8 mouse cellular contexts compared by ENCODE assay signal in the genomic region with DNA sequence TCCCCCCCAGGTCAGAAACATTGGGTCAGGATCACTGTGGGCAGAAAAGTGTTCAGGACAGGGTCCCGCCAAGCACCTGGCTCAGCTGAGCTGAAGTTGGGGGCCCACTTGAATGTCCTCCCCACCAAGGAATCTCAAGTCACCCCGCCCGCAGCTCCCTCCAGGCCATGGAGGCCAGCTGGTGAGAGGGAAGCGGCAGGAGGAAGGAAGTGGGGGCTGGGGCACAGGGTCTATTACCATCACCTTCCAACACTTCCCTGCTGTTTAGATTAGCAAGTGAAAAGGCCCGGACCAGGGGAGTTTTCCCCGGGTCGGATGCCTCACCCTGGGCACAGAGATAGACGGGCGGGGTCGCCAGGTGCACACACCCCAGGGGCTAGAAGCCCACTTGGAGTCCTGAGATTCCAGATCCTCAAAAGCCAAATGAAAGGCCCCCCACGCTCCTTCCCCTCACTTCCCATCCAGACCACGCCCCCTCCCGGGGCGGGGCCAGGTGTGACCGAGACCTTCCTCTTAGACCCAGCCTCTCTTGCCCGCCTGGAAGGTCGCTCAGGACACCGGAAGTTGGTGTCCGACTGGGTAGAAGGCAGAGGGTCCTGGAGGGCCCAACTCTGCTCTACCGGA. TPM values are rescaled to one million over a fixed set of nuclear protein-coding genes. Genes with fewer than 3 reads are reported as not detected.
DNase-seq lines count a peak whose midpoint lies in the region; ATAC-seq and TF ChIP-seq lines count a peak whose summit lies in the region.

No protein-coding gene starts in this region.

- H3K9ac ChIP-seq in forebrain, embryonic 12.5 days = no peak overlapping the region
- 0 out of 2 replicates have a peak overlapping the region, but pooled peaks have one; percentile 2 for H3K9ac ChIP-seq in intestine, embryonic 15.5 days
- peak overlapping the region; percentile 30; the same call in 1 of the 2 replicates for H3K9ac ChIP-seq in liver, embryonic 15.5 days

- peaks cover 5% of the 10 kb centered on the region; the same call in 1 of the 2 replicates for H3K4me1 ChIP-seq in thymus, adult 2 months (replicated peaks; ENCODE audit: control insufficient read depth, insufficient read depth, low read length)
- peaks cover 90% of the 10 kb centered on the region for H3K4me1 ChIP-seq in forebrain, embryonic 12.5 days
- H3K4me1 ChIP-seq in intestine, embryonic 15.5 days (replicated peaks) = peaks cover 63% of the 10 kb centered on the region
- H3K4me1 ChIP-seq in liver, embryonic 15.5 days (replicated peaks) = peaks cover 39% of the 10 kb centered on the region

- H3K27me3 ChIP-seq in thymus, adult 2 months (ENCODE audit: control insufficient read depth, insufficient read depth, low read length) = no peaks in the 10 kb centered on the region
- H3K27me3 ChIP-seq in forebrain, embryonic 12.5 days = no peaks in the 10 kb centered on the region
- no peaks in the 10 kb centered on the region for H3K27me3 ChIP-seq in intestine, embryonic 15.5 days (replicated peaks)
- H3K27me3 ChIP-seq in liver, embryonic 15.5 days = peaks cover 4% of the 10 kb centered on the region; the same call in 1 of the 2 replicates

- no peaks in the 10 kb centered on the region for H3K9me3 ChIP-seq in forebrain, embryonic 12.5 days
- H3K9me3 ChIP-seq in intestine, embryonic 15.5 days = no peaks in the 10 kb centered on the region
- no peaks in the 10 kb centered on the region for H3K9me3 ChIP-seq in liver, embryonic 15.5 days (replicated peaks)

- no peaks in the 10 kb centered on the region for H3K36me3 ChIP-seq in thymus, adult 2 months (ENCODE audit: control insufficient read depth, insufficient read depth, low read length)
- H3K36me3 ChIP-seq in forebrain, embryonic 12.5 days (replicated peaks) = no peaks in the 10 kb centered on the region
- no peaks in the 10 kb centered on the region for H3K36me3 ChIP-seq in intestine, embryonic 15.5 days
- H3K36me3 ChIP-seq in liver, embryonic 15.5 days (replicated peaks) = no peaks in the 10 kb centered on the region

- TF ChIP-seq CTCF in thymus, adult 2 months (IDR thresholded peaks at IDR 0.05; ENCODE audit: borderline replicate concordance, control insufficient read depth, extremely low read depth, insufficient read depth, low read length, poor library complexity) = no peak

- TF ChIP-seq POLR2A in thymus, adult 2 months (IDR thresholded peaks at IDR 0.05; ENCODE audit: control insufficient read depth, extremely low read depth, insufficient read depth, low read length, poor library complexity) = no peak

- ATAC-seq in forebrain, embryonic 12.5 days (ENCODE audit: low FRiP score) = no peak; the same call in 1 of the 2 replicates
- peak; percentile 48; the same call in 1 of the 2 replicates for ATAC-seq in intestine, embryonic 15.5 days
- no peak for ATAC-seq in liver, embryonic 15.5 days (ENCODE audit: insufficient read depth)
- ATAC-seq in neutrophil, adult 5-6 weeks (ENCODE audit: extremely low read depth, insufficient number of reproducible peaks, low FRiP score, poor library complexity, severe bottlenecking) = peak; percentile 36; the same call in 1 of the 2 replicates

- peak; percentile 32 for DNase-seq in thymus, postnatal 0 days (ENCODE audit: low spot score)
- no peak for DNase-seq in thymus, adult 2 months
- DNase-seq in layer of hippocampus, postnatal 36 days = no peak
- DNase-seq in frontal cortex, postnatal 36 days (ENCODE audit: low spot score in 2 of 2) = no peak

- H3K4me3 ChIP-seq in thymus, adult 2 months (ENCODE audit: control insufficient read depth, insufficient read depth, low read length) = no peak overlapping the region
- H3K4me3 ChIP-seq in forebrain, embryonic 12.5 days (replicated peaks) = no peak overlapping the region
- H3K4me3 ChIP-seq in intestine, embryonic 15.5 days (replicated peaks) = peak overlapping the region; percentile 16; the same call in 1 of the 2 replicates
- peak overlapping the region; percentile 56 for H3K4me3 ChIP-seq in liver, embryonic 15.5 days (replicated peaks)

- 15% methylated on average over 20 of the region's 20 CpGs for WGBS in thymus, adult 2 months
- 18% methylated on average over 20 of the region's 20 CpGs for WGBS in forebrain, embryonic 12.5 days
- 10% methylated on average over 20 of the region's 20 CpGs for WGBS in intestine, embryonic 15.5 days
- WGBS in liver, embryonic 15.5 days (ENCODE audit: insufficient replicate concordance) = 6% methylated on average over 20 of the region's 20 CpGs

- H3K4me2 ChIP-seq in forebrain, embryonic 12.5 days = peak overlapping the region; percentile 34
- peak overlapping the region; percentile 55 for H3K4me2 ChIP-seq in intestine, embryonic 15.5 days (replicated peaks)
- peak overlapping the region; percentile 80 for H3K4me2 ChIP-seq in liver, embryonic 15.5 days

- no peak overlapping the region for H3K27ac ChIP-seq in thymus, adult 2 months (ENCODE audit: control insufficient read depth, insufficient read depth, low read length)
- H3K27ac ChIP-seq in forebrain, embryonic 12.5 days = no peak overlapping the region
- H3K27ac ChIP-seq in intestine, embryonic 15.5 days = peak overlapping the region; percentile 62
- no peak overlapping the region for H3K27ac ChIP-seq in liver, embryonic 15.5 days (replicated peaks)

RNA-seq across cellular contexts. Expression of gene Fgfr2, which starts 8.2 kb away (rescaled TPM):
- polyA plus RNA-seq in thymus, postnatal 0 days (2015; fragmentation: Nextera tagmentation; extraction: Ambion mirVana) = 23.6 and 24.2 TPM in 2 replicates
- 9.0 and 12.1 TPM in 2 replicates for polyA plus RNA-seq in thymus, adult 2 months (2012; rRNA removed)
- polyA plus RNA-seq in forebrain, embryonic 12.5 days (2016; fragmentation: Nextera tagmentation; extraction: Ambion mirVana) = 78.4 and 89.6 TPM in 2 replicates
- polyA plus RNA-seq in intestine, embryonic 15.5 days (2015; fragmentation: Nextera tagmentation; extraction: Ambion mirVana) = 61.9 and 67.0 TPM in 2 replicates
- 10.5 and 12.0 TPM in 2 replicates for polyA plus RNA-seq in liver, embryonic 15.5 days (2015; fragmentation: Nextera tagmentation; extraction: Ambion mirVana)
- not detected in 2 replicates for total RNA-seq in neutrophil, adult 5-6 weeks (2017)
- total RNA-seq in layer of hippocampus, postnatal 36 days (2021) = 10 to 100 TPM; 45.4 to 47.9 TPM

RNA-seq across cellular contexts. Expression of gene Ctbp2, which starts 9.2 kb away (rescaled TPM):
- 11.2 and 11.9 TPM in 2 replicates for polyA plus RNA-seq in thymus, postnatal 0 days (2015; fragmentation: Nextera tagmentation; extraction: Ambion mirVana)
- 10.7 and 14.0 TPM in 2 replicates for polyA plus RNA-seq in thymus, adult 2 months (2012; rRNA removed)
- 133 and 141 TPM in 2 replicates for polyA plus RNA-seq in forebrain, embryonic 12.5 days (2016; fragmentation: Nextera tagmentation; extraction: Ambion mirVana)
- 85.3 and 85.5 TPM in 2 replicates for polyA plus RNA-seq in intestine, embryonic 15.5 days (2015; fragmentation: Nextera tagmentation; extraction: Ambion mirVana)
- 8.1 and 8.7 TPM in 2 replicates for polyA plus RNA-seq in liver, embryonic 15.5 days (2015; fragmentation: Nextera tagmentation; extraction: Ambion mirVana)
- total RNA-seq in neutrophil, adult 5-6 weeks (2017) = 10.6 and 13.8 TPM in 2 replicates
- 10 to 100 TPM; 50.2 to 57.2 TPM for total RNA-seq in layer of hippocampus, postnatal 36 days (2021)

Comparison
In these comparisons a context has a peak if more than half of its experiments do, and no peak if none do; other contexts are left out.
1. H3K4me3 ChIP-seq: peak in intestine, embryonic 15.5 days (single experiment) and liver, embryonic 15.5 days (single experiment); none in thymus, adult 2 months (single experiment) and forebrain, embryonic 12.5 days (single experiment).
2. ATAC-seq: peak in intestine, embryonic 15.5 days (single experiment) and neutrophil, adult 5-6 weeks (single experiment); none in forebrain, embryonic 12.5 days (single experiment) and liver, embryonic 15.5 days (single experiment).
3. Peak in every context shown above with its lines, with median percentiles within 50 percentile points of each other: H3K4me2 ChIP-seq.